Mouse (Mus musculus) frontal cortex, postnatal 10 days (tissue): ENCODE data around the gene Ptprq.

Source experiments
- DNase-seq, 2 experiments: peaks; one replicate each; pipeline ENCODE4 v3.0.0; 2022; ENCODE audit warnings: low spot score in 2 of 2, mixed read lengths in 1 of 2

The Ptprq gene

GRCm38 (mm10) chr10:107488654-107489315, 231.1 kb downstream of the Ptprq start:
- DNase-seq, result no peak

GRCm38 (mm10) chr10:107486770-107487169, 233.1 kb downstream of the Ptprq start:
- DNase-seq, result no peak

DNA sequence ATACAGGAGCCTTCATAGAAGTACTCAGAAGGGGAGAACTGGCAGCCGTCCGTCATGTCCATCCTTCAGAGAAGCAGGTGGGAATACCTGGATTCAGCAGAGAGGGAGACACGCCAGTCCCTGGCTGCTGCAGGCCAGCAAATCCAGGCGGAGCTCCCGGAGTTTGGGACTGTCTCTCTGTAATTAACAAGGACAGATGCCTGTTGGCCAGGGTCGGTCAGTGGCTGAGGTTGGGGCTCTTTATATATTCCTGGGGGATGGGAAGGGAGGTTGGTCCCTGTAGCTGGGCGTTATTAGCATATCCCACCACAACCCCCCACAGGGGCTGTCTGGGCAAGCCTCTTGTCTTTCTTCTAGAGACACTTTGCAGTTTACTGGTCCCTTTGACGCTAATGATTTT, 234.0 kb downstream of the Ptprq start, which contains the start of gene Myf5:
Gene Myf5 (minus strand): TSS at position 265 of the 400 bp plus-strand sequence.
- DNase-seq, result no peak

DNA sequence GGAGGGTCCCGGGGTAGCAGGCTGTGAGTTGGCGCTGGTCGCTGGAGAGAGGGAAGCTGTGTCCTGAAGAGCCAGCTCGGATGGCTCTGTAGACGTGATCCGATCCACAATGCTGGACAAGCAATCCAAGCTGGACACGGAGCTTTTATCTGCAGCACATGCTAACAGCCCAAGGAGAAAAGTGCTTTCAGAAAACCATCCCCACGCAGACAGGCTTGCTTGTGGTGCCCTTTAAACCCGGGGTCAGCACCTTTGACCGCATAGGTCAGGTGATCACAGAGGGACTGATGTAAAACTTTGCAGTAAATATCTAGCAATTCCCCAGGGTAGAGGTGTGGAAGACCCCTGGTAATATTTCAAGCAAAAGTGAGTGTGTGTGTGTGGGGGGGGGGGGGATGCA, 235.8 kb downstream of the Ptprq start:
- no peak for DNase-seq

DNA sequence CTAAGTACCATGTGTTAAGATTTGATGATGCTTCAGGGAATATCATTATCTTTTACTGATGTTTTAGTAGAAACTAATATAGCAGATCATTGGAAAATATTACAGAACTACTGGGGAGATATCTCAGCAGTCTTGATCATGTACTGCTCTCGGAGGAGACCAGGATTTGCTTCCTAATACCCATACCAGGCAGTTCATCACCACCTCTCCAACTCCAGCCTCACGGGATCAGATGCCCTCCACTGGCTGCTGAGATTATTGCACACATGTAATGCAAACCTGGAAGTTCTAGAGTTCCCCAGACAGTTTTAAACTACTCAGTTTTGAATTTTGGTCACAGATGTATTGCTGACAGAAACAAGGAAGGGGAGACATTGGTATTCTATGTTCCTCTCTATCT, 246.4 kb downstream of the Ptprq start:
- no peak for DNase-seq

DNA sequence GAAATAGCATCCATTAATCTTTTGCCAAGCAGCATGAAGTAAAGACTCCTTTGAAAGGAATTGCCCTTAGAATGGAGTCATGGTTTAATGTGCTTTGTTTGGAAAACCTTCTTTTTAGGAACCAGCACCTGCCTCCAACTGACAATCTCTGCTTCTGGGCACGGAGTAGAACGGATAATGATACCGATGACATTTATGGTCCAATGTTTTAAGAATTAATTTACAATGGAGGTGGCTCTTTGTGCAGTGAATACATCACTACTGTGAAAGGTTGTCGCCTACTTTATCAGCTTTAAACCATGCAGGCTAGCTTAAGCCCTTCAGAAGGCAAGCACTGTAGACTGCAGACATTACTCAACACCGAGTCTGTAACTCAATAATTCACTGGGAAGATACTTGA, 248.1 kb downstream of the Ptprq start:
- no peak for DNase-seq

- no peak for DNase-seq
These were observed 252.0 kb downstream of the Ptprq start for GRCm38 (mm10) chr10:107467819-107468218.
